Mouse (Mus musculus): Measurements from ENCODE around the gene Gm43951. TPM values are rescaled to one million over a fixed set of nuclear protein-coding genes. Genes with fewer than 3 reads are reported as not detected.

Gm43951 gene
- 3.6 and 7.3 TPM in 2 replicates for polyA plus RNA-seq (2012; rRNA removed)

DNA sequence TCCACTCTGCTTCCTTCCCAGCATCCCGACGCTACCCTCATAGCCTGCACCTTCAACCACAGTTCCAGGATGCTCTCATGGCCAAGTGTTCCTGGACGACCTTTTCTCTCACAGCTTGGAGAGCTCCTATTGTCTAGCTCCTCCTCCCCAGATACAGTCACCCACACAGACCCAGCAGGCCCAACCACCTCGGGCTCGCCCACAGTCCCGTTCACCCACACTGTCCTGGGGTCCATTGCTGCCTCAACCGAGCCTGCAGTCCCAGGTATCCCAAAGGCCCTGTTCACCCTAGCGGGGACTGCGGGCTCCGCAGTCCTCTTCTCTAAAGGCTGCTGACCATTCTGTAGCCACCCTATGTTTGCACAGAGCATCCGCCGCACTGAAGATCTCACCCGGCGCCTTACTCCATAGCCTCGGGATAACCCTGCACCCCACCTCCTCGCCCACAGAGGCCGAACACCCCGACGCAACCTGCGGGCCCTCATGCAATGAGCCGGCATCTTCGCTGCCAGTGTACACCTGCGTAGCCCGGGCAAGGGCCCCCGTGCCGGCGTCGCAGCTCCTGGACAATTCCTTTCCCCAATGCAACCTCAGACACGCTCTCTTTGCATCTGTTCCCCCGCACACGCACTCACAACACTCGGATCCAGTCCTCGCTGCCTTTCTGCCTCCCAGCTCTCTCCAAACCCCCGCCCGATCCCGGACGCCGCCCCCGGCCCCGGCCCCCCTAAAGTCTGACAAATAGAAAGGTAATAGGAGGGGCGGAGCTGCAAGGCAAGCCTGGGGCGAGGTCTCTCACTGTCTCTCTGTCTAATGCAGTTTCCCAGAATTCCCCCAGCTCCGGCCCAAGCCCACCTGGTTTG is at the start of gene Gm43951:
Gene Gm43951, minus strand, starts transcription at position 500 of the 863 bp plus-strand sequence.

GRCm38 (mm10) chr11:72215410-72215797 is 8.8 kb upstream of the Gm43951 start, which contains the start of gene Med31:
Med31 (minus strand) TSS chr11:72215592.

GRCm38 (mm10) chr11:72207204-72207833 is 679 bp upstream of the Gm43951 start, which contains the start of the genes 4933427D14Rik and Txndc17:
4933427D14Rik (minus strand) TSS chr11:72207459.
Txndc17 (plus strand) TSS chr11:72207547.

Other genes starting within 250 kb of the Gm43951 start
- 0.51 and 0.71 TPM in 2 replicates for gene Aipl1, start 169.3 kb downstream of the Gm43951 start, polyA plus RNA-seq (2012; rRNA removed)
- 86.4 and 89.4 TPM in 2 replicates for gene Pimreg, start 164.8 kb downstream of the Gm43951 start, polyA plus RNA-seq (2012; rRNA removed)
- 1.2 and 2.1 TPM in 2 replicates for gene Pitpnm3, start 71.1 kb downstream of the Gm43951 start, polyA plus RNA-seq (2012; rRNA removed)
- gene 4933427D14Rik, start 619 bp upstream of the Gm43951 start, polyA plus RNA-seq (2012; rRNA removed) = 24.9 and 27.5 TPM in 2 replicates
- 114 and 155 TPM in 2 replicates for gene Txndc17, start 707 bp upstream of the Gm43951 start, polyA plus RNA-seq (2012; rRNA removed)
- 27.0 and 39.1 TPM in 2 replicates for gene Med31, start 8.8 kb upstream of the Gm43951 start, polyA plus RNA-seq (2012; rRNA removed)
- 0.37 and 0.44 TPM in 2 replicates for gene Slc13a5, start 60.4 kb upstream of the Gm43951 start, polyA plus RNA-seq (2012; rRNA removed)
- 0.68 and 1.0 TPM in 2 replicates for gene Xaf1, start 94.8 kb upstream of the Gm43951 start, polyA plus RNA-seq (2012; rRNA removed)
- not detected in 2 replicates for gene Fbxo39, start 107.6 kb upstream of the Gm43951 start, polyA plus RNA-seq (2012; rRNA removed)
- 2.9 and 3.3 TPM in 2 replicates for gene Tekt1, start 155.6 kb upstream of the Gm43951 start, polyA plus RNA-seq (2012; rRNA removed)
- gene Smtnl2, start 204.9 kb upstream of the Gm43951 start, polyA plus RNA-seq (2012; rRNA removed) = 3.5 and 7.5 TPM in 2 replicates
- 0.10 TPM in 1 of 2 replicates, not detected in the other for gene Ggt6, start 228.7 kb upstream of the Gm43951 start, polyA plus RNA-seq (2012; rRNA removed)
- gene Mybbp1a, start 234.5 kb upstream of the Gm43951 start, polyA plus RNA-seq (2012; rRNA removed) = 125 and 196 TPM in 2 replicates